Mouse (Mus musculus) CH12.LX (cell line): ENCODE data around the gene Skap2. TPM values are rescaled to one million over a fixed set of nuclear protein-coding genes. Genes with fewer than 3 reads are reported as not detected.

Source experiments
- DNase-seq: peaks from one replicate; pipeline ENCODE4 v3.0.0-alpha.2; 2013; ENCODE audit errors: extremely low read depth
- H3K27ac ChIP-seq: 2 replicates; pipeline ENCODE4 v1.5.1; 2012; ENCODE audit warnings: low read depth, mild to moderate bottlenecking, control low read depth, moderate library complexity; ENCODE audit not compliant: insufficient read depth
- H3K27me3 ChIP-seq: replicated peaks from 2 replicates; pipeline ENCODE3; 2012; ENCODE audit warnings: inconsistent platforms
- H3K36me3 ChIP-seq, 2 experiments: replicated peaks in 1 of 2; 2 replicates each; pipeline versions ENCODE3 to v1.6.1; 2012; ENCODE audit warnings: inconsistent platforms in 1 of 2, low read length in 1 of 2, mild to moderate bottlenecking in 1 of 2, mixed read lengths in 1 of 2, moderate library complexity in 1 of 2; ENCODE audit not compliant: control insufficient read depth in 1 of 2, insufficient read depth in 1 of 2
- H3K4me1 ChIP-seq, 2 experiments: 2 replicates each; pipeline ENCODE4 v1.6.1; 2012; ENCODE audit warnings: inconsistent platforms in 1 of 2, moderate library complexity in 1 of 2; ENCODE audit not compliant: insufficient read depth in 2 of 2, control insufficient read depth in 1 of 2
- H3K4me2 ChIP-seq: 2 replicates; pipeline ENCODE4 v1.6.1; 2012; ENCODE audit warnings: low read depth, mild to moderate bottlenecking, control low read depth; ENCODE audit not compliant: poor library complexity, insufficient read depth, severe bottlenecking
- H3K4me3 ChIP-seq, 3 experiments: fragments of 150-350 bp in 1 of 3; sonication (generic) in 1 of 3; replicated peaks in 1 of 3; 2 replicates each; pipeline versions ENCODE3 to v1.5.1; 2011 to 2012; ENCODE audit warnings: low read depth in 2 of 3, low read length in 2 of 3, mild to moderate bottlenecking in 2 of 3, moderate library complexity in 2 of 3, control low read depth in 1 of 3, improper control_type of control experiment in 1 of 3, inconsistent platforms in 1 of 3, mixed read lengths in 1 of 3; ENCODE audit not compliant: poor library complexity in 1 of 3
- H3K79me2 ChIP-seq: replicated peaks from 2 replicates; pipeline ENCODE4 v1.6.1; 2012; ENCODE audit warnings: mild to moderate bottlenecking, moderate library complexity; ENCODE audit not compliant: control insufficient read depth, poor library complexity, insufficient read depth, severe bottlenecking; ENCODE audit errors: extremely low read depth
- H3K9ac ChIP-seq: 2 replicates; pipeline ENCODE4 v1.6.1; 2012; ENCODE audit warnings: low read depth, mild to moderate bottlenecking, control low read depth, moderate library complexity; ENCODE audit not compliant: insufficient read depth
- H3K9me3 ChIP-seq: replicated peaks from 2 replicates; pipeline ENCODE3; 2012; ENCODE audit warnings: low read length, inconsistent platforms, mixed read lengths
- BHLHE40 ChIP-seq: IDR thresholded peaks from 2 replicates; pipeline ENCODE4 v1.6.1; 2011; ENCODE audit warnings: mild to moderate bottlenecking, low read depth, low read length, improper control_type of control experiment
- CHD1 ChIP-seq: IDR thresholded peaks from 2 replicates; pipeline ENCODE4 v1.6.1; 2012; ENCODE audit warnings: low read depth, low read length, improper control_type of control experiment, inconsistent platforms
- CHD2 ChIP-seq: IDR thresholded peaks from 2 replicates; pipeline ENCODE4 v1.6.1; 2011; ENCODE audit warnings: low read length, improper control_type of control experiment
- EP300 ChIP-seq: IDR thresholded peaks from 2 replicates; pipeline ENCODE4 v1.6.1; 2011; ENCODE audit warnings: low read length, improper control_type of control experiment
- JUN ChIP-seq: IDR thresholded peaks from 2 replicates; pipeline ENCODE4 v1.6.1; 2011; ENCODE audit warnings: low read depth, mild to moderate bottlenecking, low read length, improper control_type of control experiment, moderate library complexity; ENCODE audit not compliant: insufficient read depth
- KAT2A ChIP-seq: IDR thresholded peaks from 2 replicates; pipeline ENCODE4 v1.6.1; 2012; ENCODE audit warnings: low read length, improper control_type of control experiment, inconsistent platforms; ENCODE audit not compliant: insufficient replicate concordance
- MAX ChIP-seq: IDR thresholded peaks from 2 replicates; pipeline ENCODE4 v1.6.1; 2011; ENCODE audit warnings: low read length, improper control_type of control experiment
- MEF2A ChIP-seq: IDR thresholded peaks from 2 replicates; pipeline ENCODE4 v1.6.1; 2014; ENCODE audit warnings: low read depth, mild to moderate bottlenecking, inconsistent platforms, low read length, improper control_type of control experiment, borderline replicate concordance
- MXI1 ChIP-seq: IDR thresholded peaks from 2 replicates; pipeline ENCODE4 v1.6.1; 2011; ENCODE audit warnings: mild to moderate bottlenecking, low read depth, low read length, improper control_type of control experiment
- NRF1 ChIP-seq: IDR thresholded peaks from 2 replicates; pipeline ENCODE4 v1.6.1; 2014; ENCODE audit warnings: low read depth, mild to moderate bottlenecking, inconsistent platforms, low read length, improper control_type of control experiment, moderate library complexity
- PAX5 ChIP-seq: IDR thresholded peaks from 2 replicates; pipeline ENCODE4 v1.6.1; 2012; ENCODE audit warnings: low read length, inconsistent platforms, mixed read lengths
- POLR2AphosphoS2 ChIP-seq: IDR thresholded peaks from 2 replicates; pipeline ENCODE4 v1.6.1; 2011; ENCODE audit warnings: low read depth, low read length, improper control_type of control experiment
- RAD21 ChIP-seq: IDR thresholded peaks from 2 replicates; pipeline ENCODE4 v1.6.1; 2011; ENCODE audit warnings: low read depth, mild to moderate bottlenecking, low read length, improper control_type of control experiment, moderate library complexity
- TBP ChIP-seq: conservative IDR thresholded peaks from 2 replicates; pipeline ENCODE4 v1.6.1; 2011; ENCODE audit warnings: low read depth, low read length, improper control_type of control experiment
- TCF12 ChIP-seq: IDR thresholded peaks from 2 replicates; pipeline ENCODE4 v1.6.1; 2014; ENCODE audit warnings: low read depth, mild to moderate bottlenecking, inconsistent platforms, low read length, improper control_type of control experiment
- UBTF ChIP-seq: IDR thresholded peaks from 2 replicates; pipeline ENCODE4 v1.6.1; 2012; ENCODE audit warnings: low read depth, mild to moderate bottlenecking, inconsistent platforms, low read length, improper control_type of control experiment, moderate library complexity
- USF1 ChIP-seq: IDR thresholded peaks from 2 replicates; pipeline ENCODE4 v1.6.1; 2014; ENCODE audit warnings: low read depth, mild to moderate bottlenecking, inconsistent platforms, low read length, improper control_type of control experiment
- ZC3H11A ChIP-seq: IDR thresholded peaks from 2 replicates; pipeline ENCODE4 v1.6.1; 2012; ENCODE audit warnings: low read depth, mild to moderate bottlenecking, inconsistent platforms, low read length, improper control_type of control experiment
- ZMIZ1 ChIP-seq: IDR thresholded peaks from 2 replicates; pipeline ENCODE4 v1.6.1; 2012; ENCODE audit warnings: low read depth, mild to moderate bottlenecking, inconsistent platforms, low read length, improper control_type of control experiment
- dilution Hi-C: fragments of 300-500 bp; cut with MboI; formaldehyde crosslinking; loops from 2 replicates; pipeline ENCODE4 v1.14.3; 2020; ENCODE audit warnings: low sequenced_read_pairs; ENCODE audit not compliant: extremely low pct_unique_long_range_greater_than_20kb, extremely low pct_ligation_motif_present
- in situ Hi-C: fragments of 300-500 bp; cut with MboI; formaldehyde crosslinking; loops from 3 replicates; pipeline ENCODE4 v1.14.3; 2019; ENCODE audit warnings: low sequenced_read_pairs, low pct_ligation_motif_present, low pct_unique_long_range_greater_than_20kb, mixed read lengths
- polyA plus RNA-seq: library from polyadenylated mRNA; unstranded; fragments of >175 nt; gene quantifications from 2 replicates; pipeline ENCODE4 v1.2.1, GENCODE M21; 2012; ENCODE audit warnings: low read depth; ENCODE audit not compliant: insufficient read length
- total RNA-seq, 2 experiments: library from RNA; depleted of rRNA; stranded (reverse); fragments of 300-350 nt in 1 of 2; fragments of >200 nt in 1 of 2; gene quantifications; 2 replicates each; pipeline ENCODE4 v1.2.3; 2012 to 2014

Skap2 gene
- total and polyA plus RNA-seq, 3 experiments, result 25.8 to 76.1 (median 51.9) TPM

- no peak overlapping the region for H3K4me3 ChIP-seq
- H3K79me2 ChIP-seq, result no peaks in the 10 kb centered on the region
- in situ Hi-C loops, result no loop called here
- DNase-seq, result no peak
- no peaks in the 10 kb centered on the region for H3K9me3 ChIP-seq
- TF ChIP-seq EP300 (no peak), POLR2AphosphoS2 (no peak), TBP (no peak), CHD1 (no peak), ZMIZ1 (no peak), CHD2 (no peak), ZC3H11A (no peak)
- TF ChIP-seq, all 38 proteins: peak for 0
- Histone ChIP-seq H3K27ac (no peak overlapping the region), H3K36me3 (peaks cover 0 to 11% of the 10 kb centered on the region in 2 experiments), H3K27me3 (no peaks in the 10 kb centered on the region), H3K9ac (no peak overlapping the region), H3K4me1 (no peaks in the 10 kb centered on the region), H3K4me2 (no peak overlapping the region)
- dilution Hi-C loops, result no loop called here
These were observed 34.7 kb downstream of the Skap2 start for GRCm38 (mm10) chr6:51977638-51978037.

- Histone ChIP-seq H3K27me3 (no peaks in the 10 kb centered on the region), H3K4me1 (no peaks in the 10 kb centered on the region), H3K9ac (no peak overlapping the region), H3K79me2 (no peaks in the 10 kb centered on the region), H3K27ac (no peak overlapping the region), H3K4me2 (no peak overlapping the region), H3K9me3 (no peaks in the 10 kb centered on the region), H3K36me3 (peaks cover 0 to 6% of the 10 kb centered on the region in 2 experiments), H3K4me3 (no peak overlapping the region)
- in situ Hi-C loops (no loop called here), dilution Hi-C loops (no loop called here)
- TF ChIP-seq RAD21, result no peak
- TF ChIP-seq UBTF, result no peak
- no peak for TF ChIP-seq JUN
- no peak for TF ChIP-seq POLR2AphosphoS2
- no peak for TF ChIP-seq PAX5
- TF ChIP-seq KAT2A, result no peak
- DNase-seq, result no peak
These were observed 36.6 kb downstream of the Skap2 start for GRCm38 (mm10) chr6:51975751-51976150.

- Histone ChIP-seq H3K36me3 (peaks cover 0 to 10% of the 10 kb centered on the region in 2 experiments), H3K79me2 (no peaks in the 10 kb centered on the region), H3K4me1 (0 out of 4 replicates have a peak, but pooled peaks cover 0 to 2% of the 10 kb centered on the region in 2 experiments), H3K4me3 (no peak overlapping the region), H3K27me3 (no peaks in the 10 kb centered on the region), H3K4me2 (no peak overlapping the region), H3K27ac (no peak overlapping the region), H3K9me3 (no peaks in the 10 kb centered on the region), H3K9ac (no peak overlapping the region)
- dilution Hi-C loops, result no loop called here
- TF ChIP-seq MEF2A (no peak), ZC3H11A (no peak), BHLHE40 (no peak), MAX (no peak), USF1 (no peak), NRF1 (no peak), MXI1 (no peak), EP300 (no peak), TCF12 (no peak), UBTF (no peak)
- in situ Hi-C loops, result no loop called here
- no peak for DNase-seq
These were observed 53.4 kb downstream of the Skap2 start for GRCm38 (mm10) chr6:51958992-51959391.
